Mouse (Mus musculus) macrophage (primary cell): ENCODE results near the gene Znrd1. TPM values are rescaled to one million over a fixed set of nuclear protein-coding genes. Genes with fewer than 3 reads are reported as not detected.

ENCODE experiments used
- H3K27ac ChIP-seq: fragments of 350-480 bp; formaldehyde crosslinking; 2 replicates; pipeline ENCODE4 v1.9.0; 2021
- H3K36me3 ChIP-seq: fragments of 350-480 bp; formaldehyde crosslinking; 2 replicates; pipeline ENCODE4 v1.9.0; 2021; ENCODE audit errors: inconsistent target
- H3K4me3 ChIP-seq: fragments of 350-480 bp; formaldehyde crosslinking; 2 replicates; pipeline ENCODE4 v1.9.0; 2021; ENCODE audit errors: inconsistent target
- H3K79me2 ChIP-seq: fragments of 350-480 bp; formaldehyde crosslinking; 2 replicates; pipeline ENCODE4 v1.9.0; 2021; ENCODE audit errors: inconsistent target
- WGBS: methylation state at CpG from one replicate; pipeline ENCODE4 v1.1.7; 2026; ENCODE audit warnings: inconsistent platforms; ENCODE audit not compliant: missing documents; 5-methylcytosine and 5-hydroxymethylcytosine counted together
- polyA plus RNA-seq: library from polyadenylated mRNA; stranded (reverse); fragments of 250-400 nt; gene quantifications from 3 replicates; pipeline ENCODE4 v1.2.4, GENCODE M21; 2018; ENCODE audit warnings: inconsistent platforms

The Znrd1 gene
- polyA plus RNA-seq, 1 experiment from 2014 or later: 17.7 TPM

DNA sequence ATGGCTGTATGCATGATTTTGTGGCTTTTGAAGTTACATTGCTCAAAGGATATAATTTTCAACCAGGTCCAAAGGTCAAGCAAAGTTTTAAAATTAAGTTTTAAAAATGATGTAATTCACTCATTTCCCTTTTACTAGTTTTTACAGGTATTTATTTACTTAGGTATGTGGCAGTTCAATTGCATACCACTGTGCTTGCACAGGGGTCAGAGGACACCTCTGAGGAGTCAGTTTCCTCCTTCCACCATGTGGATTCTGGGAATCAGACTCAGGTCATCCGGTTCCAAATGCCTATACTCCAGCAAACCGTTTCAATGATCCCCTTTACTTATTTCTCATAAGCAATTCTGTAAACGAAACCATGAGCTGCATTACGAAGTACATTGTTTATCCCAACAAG lies 35.6 kb downstream of the Znrd1 start:
- Histone ChIP-seq H3K27ac (no peak overlapping the region), H3K4me3 (no peak overlapping the region), H3K79me2 (no peaks in the 10 kb centered on the region), H3K36me3 (no peaks in the 10 kb centered on the region)
- 91% methylated on average over 4 of the region's 4 CpGs for WGBS

DNA sequence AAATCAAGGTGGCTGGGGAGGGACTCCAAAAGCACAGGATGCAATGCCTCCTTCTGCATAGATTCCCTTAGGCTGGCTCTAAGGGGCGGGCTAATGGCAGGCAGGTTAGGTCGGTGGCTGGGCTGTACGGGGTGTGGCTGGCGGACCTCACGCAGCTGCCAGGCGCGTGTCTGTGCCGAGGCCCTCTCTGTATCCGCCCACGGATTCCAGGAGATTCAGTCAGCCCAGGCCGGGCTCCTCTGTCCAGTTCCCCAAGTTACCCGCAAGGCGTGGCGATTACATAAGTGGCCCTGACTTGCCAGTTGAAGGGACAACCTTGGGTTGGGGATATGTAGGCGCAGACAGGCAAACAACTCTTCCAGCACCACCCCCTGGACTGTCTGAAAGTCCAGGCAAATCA lies 38.1 kb downstream of the Znrd1 start:
- 82% methylated on average over 12 of the region's 15 CpGs for WGBS
- Histone ChIP-seq H3K27ac (no peak overlapping the region), H3K79me2 (no peaks in the 10 kb centered on the region), H3K4me3 (no peak overlapping the region), H3K36me3 (no peaks in the 10 kb centered on the region)

DNA sequence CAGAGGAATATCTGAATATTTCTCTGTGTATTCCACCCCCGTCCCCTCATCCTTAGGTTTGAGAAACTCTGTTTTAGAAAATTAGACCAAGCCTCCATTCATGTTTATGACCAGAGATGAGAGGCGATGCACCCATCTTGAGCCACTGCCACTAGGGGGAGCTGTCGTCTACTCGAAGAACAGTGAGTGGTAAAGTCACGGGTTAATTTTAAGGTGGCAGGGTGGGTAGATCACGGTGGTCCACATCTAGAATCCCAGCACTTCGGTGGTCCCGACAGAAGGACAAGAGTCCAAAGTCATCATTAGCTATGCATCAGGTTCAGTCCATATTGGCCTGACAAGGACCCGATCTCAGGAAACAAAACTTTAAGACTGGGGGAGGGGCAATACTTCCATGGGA lies 43.3 kb downstream of the Znrd1 start:
- no peaks in the 10 kb centered on the region for H3K36me3 ChIP-seq
- WGBS: 13% methylated on average over 9 of the region's 9 CpGs
- no peaks in the 10 kb centered on the region for H3K79me2 ChIP-seq
- no peak overlapping the region for H3K4me3 ChIP-seq
- no peak overlapping the region for H3K27ac ChIP-seq

- no peak overlapping the region for H3K27ac ChIP-seq
- no peaks in the 10 kb centered on the region for H3K36me3 ChIP-seq
- no CpG with 5 or more reads among the region's 2 CpGs for WGBS
- H3K4me3 ChIP-seq: no peak overlapping the region
- no peaks in the 10 kb centered on the region for H3K79me2 ChIP-seq
These were observed 44.3 kb downstream of the Znrd1 start for GRCm38 (mm10) chr17:36914108-36914507.

GRCm38 (mm10) chr17:36912031-36912430 lies 46.3 kb downstream of the Znrd1 start:
- 97% methylated on average over 2 of the region's 2 CpGs for WGBS
- Histone ChIP-seq H3K4me3 (no peak overlapping the region), H3K79me2 (no peaks in the 10 kb centered on the region), H3K27ac (no peak overlapping the region), H3K36me3 (no peaks in the 10 kb centered on the region)

- H3K36me3 ChIP-seq: no peaks in the 10 kb centered on the region
- H3K79me2 ChIP-seq: no peaks in the 10 kb centered on the region
- 70% methylated on average over 4 of the region's 4 CpGs for WGBS
- no peak overlapping the region for H3K4me3 ChIP-seq
- no peak overlapping the region for H3K27ac ChIP-seq
These were observed 48.6 kb downstream of the Znrd1 start for GRCm38 (mm10) chr17:36909802-36910201.

- Histone ChIP-seq H3K36me3 (no peaks in the 10 kb centered on the region), H3K4me3 (no peak overlapping the region), H3K79me2 (no peaks in the 10 kb centered on the region), H3K27ac (no peak overlapping the region)
- 31% methylated on average over 1 of the region's 1 CpGs for WGBS
These were observed 50.1 kb downstream of the Znrd1 start for GRCm38 (mm10) chr17:36908235-36908634.

Other genes with a start within 250 kb of the Znrd1 start
- not detected in 3 replicates for gene H2-M10.5, start 185.6 kb downstream of the Znrd1 start, polyA plus RNA-seq
- not detected in 3 replicates for gene H2-M10.6, start 146.4 kb downstream of the Znrd1 start, polyA plus RNA-seq
- 38.3 to 72.2 TPM (median 56.6 TPM) in 3 replicates for gene Trim26, start 121.4 kb downstream of the Znrd1 start, polyA plus RNA-seq
- not detected in 3 replicates for gene Trim15, start 91.3 kb downstream of the Znrd1 start, polyA plus RNA-seq
- gene Trim10, start 89.0 kb downstream of the Znrd1 start, polyA plus RNA-seq: not detected in 3 replicates
- not detected in 3 replicates for gene Trim40, start 68.4 kb downstream of the Znrd1 start, polyA plus RNA-seq
- not detected in 3 replicates for gene Trim31, start 60.4 kb downstream of the Znrd1 start, polyA plus RNA-seq
- gene Rnf39, start 15.6 kb downstream of the Znrd1 start, polyA plus RNA-seq: not detected in 3 replicates
- 42.9 to 61.6 TPM (median 57.7 TPM) in 3 replicates for gene Ppp1r11, start 6.8 kb downstream of the Znrd1 start, polyA plus RNA-seq
- 5.5 to 12.4 TPM (median 5.9 TPM) in 3 replicates for gene Znrd1as, start within 50 bp of the Znrd1 start, polyA plus RNA-seq
- not detected in 3 replicates for gene 2410137M14Rik, start 22.7 kb upstream of the Znrd1 start, polyA plus RNA-seq
- gene H2-M5, start 31.0 kb upstream of the Znrd1 start, polyA plus RNA-seq: not detected in 3 replicates
- gene Zfp57, start 42.6 kb upstream of the Znrd1 start, polyA plus RNA-seq: not detected in 3 replicates
- gene Mog, start 64.8 kb upstream of the Znrd1 start, polyA plus RNA-seq: not detected in 3 replicates
- 0.44 to 0.87 TPM (median 0.59 TPM) in 3 replicates for gene Gabbr1, start 87.4 kb upstream of the Znrd1 start, polyA plus RNA-seq
- not detected in 3 replicates for gene Olfr90, start 129.9 kb upstream of the Znrd1 start, polyA plus RNA-seq
- not detected in 3 replicates for gene Olfr91, start 139.7 kb upstream of the Znrd1 start, polyA plus RNA-seq
- gene Olfr92, start 161.5 kb upstream of the Znrd1 start, polyA plus RNA-seq: not detected in 3 replicates
- not detected in 3 replicates for gene Olfr93, start 202.9 kb upstream of the Znrd1 start, polyA plus RNA-seq
- not detected in 3 replicates for gene Ubd, start 235.3 kb upstream of the Znrd1 start, polyA plus RNA-seq
- gene Olfr94, start 242.4 kb upstream of the Znrd1 start, polyA plus RNA-seq: not detected in 3 replicates